Mouse (Mus musculus) c-Kit-positive CD71-positive TER-119-negative erythroid progenitor cells, embryonic 14.5 days (primary cell): ENCODE results near the gene Ralgds.
"Not testable (repeated sequence)": the region's sequence is repeated elsewhere in the genome, so short reads cannot be mapped to it uniquely, and the experiment has no call there.

Source experiments
- DNase-seq: peaks from one replicate; pipeline ENCODE4 v3.0.0-alpha.2; 2013; ENCODE audit warnings: low read depth

Ralgds gene

DNA sequence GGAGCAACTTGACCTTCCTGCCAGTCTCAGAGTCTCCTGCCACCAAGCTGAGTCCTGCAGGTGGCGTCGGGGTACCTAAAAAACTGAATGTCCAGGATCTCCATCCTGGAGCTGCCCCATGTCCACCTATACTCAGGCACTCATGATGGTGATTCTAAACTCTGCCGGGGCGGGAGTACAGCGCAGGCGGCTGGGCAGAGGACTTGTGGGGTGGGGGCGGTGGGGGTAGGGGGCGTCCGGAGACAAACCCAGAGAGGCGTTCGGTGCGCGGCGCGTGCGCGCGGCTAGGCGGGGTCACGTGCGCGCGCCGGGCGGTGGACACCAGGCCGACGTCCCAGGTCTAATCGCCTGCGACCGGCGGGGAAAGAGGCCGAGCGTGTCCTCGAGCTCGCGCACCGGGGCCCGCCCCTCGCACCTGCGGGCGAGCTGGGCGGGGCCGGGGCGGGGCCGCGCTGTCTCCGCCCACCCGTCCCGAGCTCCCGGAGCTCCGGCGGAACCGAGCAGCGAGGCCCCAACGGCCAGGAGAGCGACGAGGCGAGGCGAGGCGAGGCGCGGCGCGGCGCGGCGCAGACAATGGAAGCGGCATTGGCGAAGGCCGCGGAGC, at the start of gene Ralgds:
Gene Ralgds (plus strand): TSS at position 328 of the 604 bp plus-strand sequence.
- no peak for DNase-seq

DNA sequence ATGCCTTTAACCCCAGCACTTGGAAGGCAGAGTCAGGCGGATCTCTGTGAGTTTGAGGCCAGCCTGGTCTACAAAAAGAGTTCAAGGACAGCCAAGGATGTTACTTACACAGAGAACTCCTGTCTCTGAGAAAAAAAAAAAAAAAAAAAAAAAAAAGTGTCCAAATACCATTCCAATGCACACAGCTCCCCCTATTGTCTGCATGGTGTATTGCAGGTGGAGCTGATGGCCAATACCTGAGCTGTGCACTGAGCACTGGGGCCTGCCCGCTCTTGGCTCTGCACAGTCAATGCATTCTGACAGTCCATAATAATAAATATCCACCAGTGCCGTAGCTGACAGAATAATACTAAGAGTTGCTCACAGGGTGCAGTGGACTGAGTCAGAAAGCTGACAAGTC, 49.0 kb upstream of the Ralgds start:
- peak; percentile 60 for DNase-seq

DNA sequence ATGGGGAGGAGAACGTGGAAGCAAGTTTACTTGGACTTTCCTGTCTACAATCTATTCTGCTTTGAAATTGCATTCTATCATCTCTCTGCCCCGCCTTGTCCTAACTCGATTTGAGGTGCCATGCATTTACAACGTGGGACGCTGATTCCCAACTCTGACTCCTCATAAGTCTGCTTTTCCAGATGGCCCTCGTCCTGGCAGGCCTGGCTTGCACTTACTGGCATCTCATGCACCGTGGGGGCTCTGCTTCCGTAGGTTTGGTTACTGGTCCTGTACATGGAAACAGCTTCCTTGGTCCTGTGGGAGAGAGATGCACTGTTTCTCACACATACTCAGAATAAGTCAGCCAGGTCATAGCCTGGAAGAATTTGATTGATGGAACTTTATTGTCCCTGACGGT, 48.0 kb upstream of the Ralgds start:
- DNase-seq, result no peak

GRCm38 (mm10) chr2:28465836-28466518, 46.9 kb upstream of the Ralgds start, which contains the start of gene 1700007K13Rik:
1700007K13Rik (minus strand) TSS chr2:28466332.
- peak; percentile 44 for DNase-seq

- DNase-seq, result peak; percentile 63
Measured at GRCm38 (mm10) chr2:28467860-28468485, 45.0 kb upstream of the Ralgds start, which contains the start of gene Mrps2. Mrps2 (plus strand) TSS chr2:28468066.

GRCm38 (mm10) chr2:28468486-28469225, 44.3 kb upstream of the Ralgds start:
- DNase-seq, result no peak

DNA sequence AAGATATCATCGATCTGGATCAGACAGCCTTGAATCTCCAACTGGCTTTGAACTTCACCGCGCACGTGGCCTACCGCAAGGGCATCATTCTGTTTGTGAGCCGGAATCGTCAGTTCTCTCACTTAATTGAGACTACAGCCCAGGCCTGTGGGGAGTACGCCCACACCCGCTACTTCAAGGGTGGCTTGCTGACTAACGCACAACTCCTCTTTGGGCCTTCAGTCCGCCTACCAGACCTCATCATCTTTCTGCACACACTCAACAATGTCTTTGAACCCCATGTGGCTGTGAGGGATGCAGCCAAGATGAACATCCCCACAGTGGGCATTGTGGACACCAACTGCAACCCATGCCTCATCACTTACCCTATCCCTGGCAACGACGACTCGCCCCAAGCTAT, 43.5 kb upstream of the Ralgds start:
- no peak for DNase-seq

GRCm38 (mm10) chr2:28470591-28470990, 42.3 kb upstream of the Ralgds start:
- no peak for DNase-seq

- not testable (repeated sequence) for DNase-seq
Measured at GRCm38 (mm10) chr2:28472011-28472410, 40.9 kb upstream of the Ralgds start.

- not testable (repeated sequence) for DNase-seq
Measured at GRCm38 (mm10) chr2:28477993-28478392, 34.9 kb upstream of the Ralgds start.

GRCm38 (mm10) chr2:28479208-28480204, 33.4 kb upstream of the Ralgds start:
- no peak for DNase-seq

GRCm38 (mm10) chr2:28483861-28484260, 29.1 kb upstream of the Ralgds start:
- DNase-seq, result no peak

- DNase-seq, result no peak
Measured at GRCm38 (mm10) chr2:28494521-28494920, 18.4 kb upstream of the Ralgds start.

- DNase-seq, result no peak
Measured at GRCm38 (mm10) chr2:28495207-28495756, 17.6 kb upstream of the Ralgds start.

GRCm38 (mm10) chr2:28495801-28496595, 16.9 kb upstream of the Ralgds start:
- no peak for DNase-seq

DNA sequence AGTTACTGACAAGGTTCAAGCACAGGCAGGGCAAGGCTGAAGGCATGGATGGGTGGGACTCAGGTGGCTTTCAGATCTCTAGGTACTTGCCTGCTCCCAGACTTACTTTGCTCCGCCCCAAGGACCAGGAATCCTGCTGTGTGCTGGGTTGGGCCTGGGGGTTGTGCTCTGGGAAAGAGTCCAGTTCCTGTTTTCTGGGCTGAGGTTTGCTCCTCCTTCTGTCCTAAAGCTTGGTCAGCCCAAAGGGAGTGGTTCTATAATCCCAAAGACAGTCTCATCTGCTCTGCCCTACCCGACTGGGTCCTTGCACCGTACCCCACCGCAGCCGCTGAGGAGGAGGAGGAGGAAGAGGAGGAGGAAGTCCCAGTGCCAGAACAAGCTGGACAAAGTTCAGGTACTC, 16.3 kb upstream of the Ralgds start, which contains the start of gene Gbgt1:
Gene Gbgt1 (plus strand): TSS at position 221 of the 400 bp plus-strand sequence.
- DNase-seq, result no peak

DNA sequence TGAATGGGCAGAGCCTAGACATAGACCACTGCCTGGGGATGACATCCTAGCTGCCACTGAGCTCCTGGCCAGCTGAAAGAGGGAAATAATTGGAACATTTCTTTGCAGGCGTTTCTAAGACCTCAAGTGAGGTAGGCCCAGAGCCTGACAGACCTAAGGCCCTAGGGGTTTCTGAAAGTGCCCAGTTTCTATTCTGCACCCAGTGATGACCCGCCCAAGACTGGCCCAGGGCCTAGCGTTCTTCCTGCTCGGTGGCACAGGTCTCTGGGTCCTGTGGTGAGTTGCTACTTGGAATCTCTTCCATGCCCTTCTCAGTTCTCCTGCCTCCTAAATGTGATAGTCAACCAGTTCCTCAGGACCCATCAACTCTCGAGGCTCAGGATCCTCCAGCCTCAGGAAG, 15.4 kb upstream of the Ralgds start:
- DNase-seq, result no peak

DNA sequence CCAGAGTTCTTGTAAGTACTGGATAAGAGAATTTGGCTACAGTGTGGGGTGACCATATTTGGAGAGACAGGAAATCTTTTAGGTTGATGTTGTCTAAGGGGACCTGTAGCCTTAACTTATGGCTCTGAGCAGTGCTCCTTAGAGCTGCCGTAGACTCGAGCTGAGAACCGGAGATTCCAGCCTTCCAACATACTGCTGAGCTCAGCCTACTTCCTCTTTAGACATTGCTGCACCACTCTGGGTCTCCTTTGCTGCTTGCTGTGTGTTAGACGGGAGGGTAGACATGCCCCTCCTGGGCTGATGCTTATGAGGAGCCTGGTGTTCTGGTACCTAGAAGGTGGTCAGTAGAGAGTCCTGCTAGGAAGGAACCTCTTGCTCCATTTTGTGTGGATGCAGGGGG, 14.5 kb upstream of the Ralgds start:
- DNase-seq, result no peak

DNA sequence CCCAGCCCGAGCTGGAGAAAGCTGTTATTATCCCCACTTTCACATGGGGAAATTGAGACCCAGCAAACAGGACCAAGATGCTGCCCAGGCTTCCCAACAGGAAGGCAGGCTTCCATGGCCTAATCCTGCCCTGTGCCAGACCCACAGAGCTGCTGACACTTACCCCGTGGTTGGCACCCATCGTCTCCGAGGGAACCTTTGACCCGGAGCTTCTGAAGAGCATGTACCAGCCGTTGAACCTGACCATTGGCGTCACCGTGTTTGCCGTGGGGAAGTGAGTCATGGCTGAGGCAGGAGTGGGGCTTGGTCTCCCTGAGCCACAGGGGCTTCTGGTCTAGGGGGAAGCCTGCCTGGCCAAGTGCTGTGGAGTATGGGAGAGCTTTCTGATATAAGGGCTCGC, 9.9 kb upstream of the Ralgds start:
- DNase-seq, result no peak

GRCm38 (mm10) chr2:28504676-28505075, 8.2 kb upstream of the Ralgds start:
- no peak for DNase-seq
